Mouse (Mus musculus) erythroblast, embryonic 14.5 days (primary cell): Measurements from ENCODE around the gene Zfand6. TPM values are rescaled to one million over a fixed set of nuclear protein-coding genes. Genes with fewer than 3 reads are reported as not detected.

Experiments
- H3K27me3 ChIP-seq: 2 replicates; pipeline ENCODE4 v1.6.1; 2012; ENCODE audit warnings: inconsistent platforms; ENCODE audit not compliant: control insufficient read depth
- H3K36me3 ChIP-seq: 2 replicates; pipeline ENCODE4 v1.6.1; 2012; ENCODE audit warnings: mild to moderate bottlenecking, inconsistent platforms; ENCODE audit not compliant: control insufficient read depth
- H3K4me1 ChIP-seq: 2 replicates; pipeline ENCODE4 v1.6.1; 2012; ENCODE audit warnings: inconsistent platforms; ENCODE audit not compliant: control insufficient read depth
- H3K4me3 ChIP-seq: replicated peaks from 2 replicates; pipeline ENCODE3; 2012; ENCODE audit warnings: moderate library complexity, mild to moderate bottlenecking, inconsistent platforms
- H3K9me3 ChIP-seq: 2 replicates; pipeline ENCODE4 v1.6.1; 2012; ENCODE audit warnings: low read length, inconsistent platforms, mixed read lengths; ENCODE audit not compliant: control insufficient read depth
- GATA1 ChIP-seq: IDR thresholded peaks from 2 replicates; pipeline ENCODE4 v1.6.1; 2012; ENCODE audit warnings: low read length, inconsistent platforms, mixed read lengths
- TAL1 ChIP-seq: IDR thresholded peaks from 3 replicates; pipeline ENCODE4 v1.6.1; 2012; ENCODE audit warnings: low read length, inconsistent platforms, mixed read lengths
- polyA plus RNA-seq: library from polyadenylated mRNA; stranded (reverse); fragments of >175 nt; gene quantifications from 2 replicates; pipeline ENCODE4 v1.2.3, GENCODE M21; 2012

Gene Zfand6
- polyA plus RNA-seq, 1 experiment: 10.1 TPM

DNA sequence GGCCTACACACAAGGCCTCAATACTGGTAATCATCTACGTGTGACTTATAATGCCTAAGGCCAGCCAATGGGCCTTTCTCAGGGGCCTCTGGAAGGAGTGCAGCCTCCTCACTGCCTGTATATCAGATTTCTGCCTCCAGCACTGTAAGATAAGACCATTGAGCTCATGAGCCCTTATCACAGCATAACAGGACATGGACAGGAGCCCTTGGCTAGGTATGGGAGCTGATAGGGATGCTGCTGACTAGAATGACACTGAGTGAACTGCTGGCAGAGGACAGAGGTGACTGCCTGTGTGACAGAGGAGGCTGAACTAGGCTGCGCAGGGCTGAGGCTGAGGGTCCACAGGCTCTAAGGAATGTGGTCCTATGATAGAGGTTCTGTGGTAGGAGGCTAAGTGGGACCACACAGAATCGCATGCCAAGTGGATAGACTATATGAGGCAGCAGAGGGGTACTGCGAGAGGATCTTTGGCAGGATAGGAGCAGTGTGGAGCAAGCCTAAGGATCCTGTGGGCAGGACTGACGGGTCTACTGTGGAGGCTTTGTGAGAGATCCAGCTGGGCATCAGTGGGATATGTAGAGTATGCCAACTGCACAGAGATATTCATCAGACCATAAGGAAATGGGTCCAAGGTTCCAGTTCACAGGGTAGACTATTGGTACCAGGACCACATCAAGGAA lies 102.5 kb downstream of the Zfand6 start:
- peak overlapping the region; percentile 34 for H3K4me3 ChIP-seq
- no peaks in the 10 kb centered on the region; the same call in 1 of the 2 replicates for H3K27me3 ChIP-seq
- peaks cover 28% of the 10 kb centered on the region for H3K36me3 ChIP-seq
- H3K4me1 ChIP-seq: peaks cover 58% of the 10 kb centered on the region
- no peaks in the 10 kb centered on the region for H3K9me3 ChIP-seq
- TF ChIP-seq TAL1 (peak; percentile 96), GATA1 (peak; percentile 98)

DNA sequence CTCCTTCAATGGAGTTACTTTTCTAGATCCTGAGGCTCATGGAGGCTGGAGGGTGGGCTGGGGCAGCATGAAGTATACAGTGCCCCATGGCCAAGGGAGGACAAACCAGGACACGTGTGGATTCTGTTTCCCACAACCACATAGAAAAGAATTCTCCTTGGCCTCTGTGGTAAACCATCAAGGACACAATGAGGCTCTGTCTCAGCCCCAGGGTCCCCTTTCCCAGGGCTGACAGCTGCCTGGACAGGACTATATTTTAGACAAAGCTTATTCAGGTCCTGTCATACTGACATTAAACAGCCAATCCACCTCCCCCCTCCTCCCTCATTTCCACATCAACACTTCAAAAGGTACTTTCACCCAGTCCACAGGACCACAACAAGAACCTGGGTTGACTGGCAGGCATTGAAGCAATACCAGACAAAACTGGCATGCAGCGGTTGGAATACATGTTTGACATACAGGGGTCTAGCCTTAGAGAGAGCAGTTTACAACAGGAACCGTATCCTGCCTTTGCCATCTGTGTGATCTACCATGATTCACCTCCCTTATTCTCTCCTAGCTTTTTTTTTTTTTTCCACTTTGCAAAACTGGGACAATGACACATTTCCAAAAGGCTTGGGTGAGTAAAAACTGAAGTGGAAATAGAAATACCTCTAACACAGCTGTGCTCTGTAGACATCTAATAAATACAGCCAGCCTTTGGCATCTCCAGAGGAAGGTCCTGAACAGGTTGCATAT lies 103.2 kb downstream of the Zfand6 start:
- no peaks in the 10 kb centered on the region; the same call in 1 of the 2 replicates for H3K27me3 ChIP-seq
- no peaks in the 10 kb centered on the region for H3K9me3 ChIP-seq
- H3K36me3 ChIP-seq: peaks cover 28% of the 10 kb centered on the region
- TF ChIP-seq TAL1: no peak
- TF ChIP-seq GATA1: no peak
- H3K4me1 ChIP-seq: peaks cover 58% of the 10 kb centered on the region
- peak overlapping the region; percentile 34 for H3K4me3 ChIP-seq

DNA sequence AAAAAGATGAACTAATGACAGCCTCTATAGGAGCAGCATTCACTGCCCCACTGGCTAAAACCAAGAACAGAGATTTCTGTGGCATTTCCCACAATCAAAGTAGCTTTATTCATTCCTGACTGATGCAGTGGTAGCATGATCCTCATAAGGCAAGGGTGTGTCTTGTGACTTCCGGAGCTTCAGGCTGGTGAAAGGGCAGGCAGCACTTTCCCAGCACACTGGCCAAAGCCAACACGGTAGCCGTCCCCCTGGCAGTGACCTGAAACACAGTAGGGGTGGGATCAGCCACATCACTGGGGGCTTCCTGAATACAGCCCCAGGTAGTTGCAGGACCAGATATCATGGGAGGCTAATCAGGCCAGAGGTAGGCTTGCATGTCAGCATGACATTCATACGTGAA lies 104.7 kb downstream of the Zfand6 start:
- peaks cover 28% of the 10 kb centered on the region for H3K36me3 ChIP-seq
- H3K9me3 ChIP-seq: no peaks in the 10 kb centered on the region
- no peak overlapping the region for H3K4me3 ChIP-seq
- H3K27me3 ChIP-seq: no peaks in the 10 kb centered on the region; the same call in 1 of the 2 replicates
- no peak for TF ChIP-seq GATA1
- no peak for TF ChIP-seq TAL1
- peaks cover 52% of the 10 kb centered on the region for H3K4me1 ChIP-seq

DNA sequence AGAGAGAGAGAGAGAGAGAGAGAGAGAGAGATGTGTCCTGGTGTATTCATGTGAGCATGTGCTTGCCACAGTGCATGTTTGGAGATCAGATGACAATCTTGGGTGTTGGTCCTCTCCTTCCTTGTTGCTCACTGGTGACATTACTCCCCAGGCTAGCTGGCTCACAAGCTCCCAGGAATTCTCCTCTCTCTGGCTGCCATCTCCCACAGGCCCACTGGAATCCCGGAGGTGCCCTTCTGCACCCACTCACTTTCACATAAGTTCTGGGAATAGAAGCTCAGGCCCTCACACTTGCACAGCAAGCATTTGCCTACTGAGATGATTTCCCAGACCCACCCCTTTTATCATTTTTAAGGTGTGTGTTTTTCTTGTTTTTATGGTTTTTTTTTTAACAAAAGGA lies 110.0 kb downstream of the Zfand6 start:
- Histone ChIP-seq H3K4me1 (peaks cover 2% of the 10 kb centered on the region), H3K27me3 (no peaks in the 10 kb centered on the region; the same call in 1 of the 2 replicates), H3K4me3 (no peak overlapping the region), H3K36me3 (no peaks in the 10 kb centered on the region), H3K9me3 (no peaks in the 10 kb centered on the region)
- TF ChIP-seq GATA1 (no peak), TAL1 (no peak)

DNA sequence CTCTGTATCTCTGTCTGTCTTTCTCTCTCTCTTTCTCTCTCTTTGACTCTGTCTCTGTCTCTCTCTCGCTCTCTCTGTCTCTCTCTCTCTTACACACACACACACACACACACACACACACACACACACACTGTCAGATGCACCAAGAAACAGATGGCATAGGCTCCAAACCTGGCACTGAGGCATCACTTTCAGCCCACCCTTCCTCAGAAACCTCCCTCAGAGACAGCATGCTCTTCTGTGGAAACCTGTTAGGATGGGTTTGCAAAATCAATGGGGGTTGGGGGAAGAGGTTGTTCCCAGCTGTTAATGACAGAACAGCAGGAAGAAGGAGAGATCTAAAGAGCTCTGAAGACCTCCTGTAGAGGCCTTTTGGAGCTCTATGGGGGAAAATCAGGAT lies 110.9 kb downstream of the Zfand6 start:
- H3K9me3 ChIP-seq: no peaks in the 10 kb centered on the region
- TF ChIP-seq GATA1 (no peak), TAL1 (no peak)

DNA sequence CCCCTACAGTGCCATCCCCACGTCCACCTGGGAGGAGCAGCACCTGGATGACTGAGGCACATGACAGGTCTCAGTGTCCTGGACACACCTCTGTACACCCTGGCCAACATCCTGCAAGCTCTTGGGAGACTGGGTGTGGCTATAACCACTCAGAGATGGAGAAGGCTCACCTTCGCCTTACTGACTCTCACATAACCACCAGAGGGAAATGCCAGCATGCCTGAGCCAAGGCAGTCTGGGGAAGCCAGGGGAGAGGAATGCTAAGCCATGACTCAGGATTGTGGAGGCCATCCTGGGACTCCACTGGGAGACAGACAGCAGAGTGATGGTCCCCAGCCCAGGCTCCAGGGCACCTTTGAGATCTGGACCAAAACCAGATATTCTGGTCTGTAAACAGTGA lies 112.7 kb downstream of the Zfand6 start:
- Histone ChIP-seq H3K9me3 (no peaks in the 10 kb centered on the region), H3K4me3 (no peak overlapping the region), H3K27me3 (no peaks in the 10 kb centered on the region), H3K36me3 (no peaks in the 10 kb centered on the region), H3K4me1 (peaks cover 2% of the 10 kb centered on the region)
- TF ChIP-seq GATA1 (no peak), TAL1 (no peak)

More for the DNA sequence above, 110.9 kb downstream of the Zfand6 start:
- Histone ChIP-seq H3K4me3 (no peak overlapping the region), H3K27me3 (no peaks in the 10 kb centered on the region; the same call in 1 of the 2 replicates), H3K36me3 (no peaks in the 10 kb centered on the region), H3K4me1 (peaks cover 2% of the 10 kb centered on the region)

DNA sequence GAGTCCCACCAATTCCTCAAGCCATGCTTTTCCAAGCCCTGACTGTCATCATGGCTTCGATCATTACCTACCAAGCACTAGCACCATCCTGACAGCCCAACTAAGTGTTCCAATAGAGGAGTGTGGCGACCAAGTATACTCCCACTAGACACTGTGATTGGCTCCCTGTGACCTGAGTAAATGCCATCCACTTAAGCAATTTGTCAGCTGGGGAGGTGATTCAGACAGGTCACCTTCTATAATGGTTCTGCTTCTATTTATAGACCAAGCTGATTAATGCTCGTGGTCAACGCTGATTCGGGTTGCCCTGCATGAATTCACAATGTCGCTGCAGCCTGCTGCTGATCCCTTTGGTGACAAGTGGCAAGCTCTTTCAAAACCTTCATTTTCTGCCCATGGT lies 123.6 kb downstream of the Zfand6 start:
- Histone ChIP-seq H3K4me3 (no peak overlapping the region), H3K4me1 (no peaks in the 10 kb centered on the region), H3K9me3 (no peaks in the 10 kb centered on the region), H3K27me3 (no peaks in the 10 kb centered on the region), H3K36me3 (no peaks in the 10 kb centered on the region)
- TF ChIP-seq TAL1: no peak
- TF ChIP-seq GATA1: no peak

DNA sequence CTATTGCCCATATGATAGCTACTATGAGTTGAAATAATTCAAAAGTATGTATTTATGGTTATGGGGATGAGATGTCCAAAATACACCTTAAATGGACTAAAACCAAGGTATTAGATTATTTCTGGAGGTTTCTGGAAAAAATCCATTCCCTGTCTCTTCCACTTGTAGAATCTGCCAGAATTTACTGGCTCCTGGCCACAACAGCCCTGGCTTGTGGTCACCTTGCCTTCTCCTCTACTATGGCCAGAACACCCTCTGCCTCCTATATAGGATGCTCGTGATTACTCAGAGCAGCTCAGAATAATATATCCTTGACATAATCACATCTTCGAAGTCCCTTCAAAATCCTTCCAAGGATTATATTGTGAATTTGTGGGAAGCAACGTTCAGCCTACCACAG lies 125.5 kb downstream of the Zfand6 start:
- Histone ChIP-seq H3K9me3 (no peaks in the 10 kb centered on the region), H3K36me3 (no peaks in the 10 kb centered on the region), H3K4me3 (no peak overlapping the region), H3K27me3 (no peaks in the 10 kb centered on the region), H3K4me1 (no peaks in the 10 kb centered on the region)
- TF ChIP-seq GATA1 (no peak), TAL1 (no peak)

Other genes starting within 250 kb of the Zfand6 start
- gene Gm2115, start 161.0 kb downstream of the Zfand6 start, polyA plus RNA-seq: not detected in 2 replicates
- gene Fah, start 83.2 kb downstream of the Zfand6 start, polyA plus RNA-seq: 0.35 and 0.50 TPM in 2 replicates
- 0.03 TPM in 1 of 2 replicates, not detected in the other for gene Olfr291, start 163.6 kb upstream of the Zfand6 start, polyA plus RNA-seq